Mouse (Mus musculus) midbrain, postnatal 0 days (tissue): ENCODE results near the gene A230050P20Rik. TPM values are rescaled to one million over a fixed set of nuclear protein-coding genes. Genes with fewer than 3 reads are reported as not detected.

ENCODE experiments used
- ATAC-seq: fragments of 200-750 bp; cut with Nextera tagmentation; 2 replicates; pipeline ENCODE4 v1.8.0; 2017; ENCODE audit warnings: moderate number of reproducible peaks, mild to moderate bottlenecking, moderate TSS enrichment, moderate library complexity; ENCODE audit not compliant: low FRiP score
- DNase-seq: peaks from one replicate; pipeline ENCODE4 v3.0.0-alpha.2; 2015; ENCODE audit warnings: low spot score
- H3K27ac ChIP-seq: fragments of 300-500 bp; sonication (generic); 2 replicates; pipeline ENCODE4 v1.5.1; 2014; ENCODE audit warnings: low read depth, mild to moderate bottlenecking, low read length, mixed read lengths
- H3K27me3 ChIP-seq: fragments of 300-500 bp; sonication (generic); 2 replicates; pipeline ENCODE4 v1.6.1; 2014; ENCODE audit warnings: low read length, control low read depth, mixed read lengths; ENCODE audit not compliant: insufficient read depth
- H3K36me3 ChIP-seq: fragments of 300-500 bp; sonication (generic); 2 replicates; pipeline ENCODE4 v1.6.1; 2014; ENCODE audit warnings: low read length, control low read depth, mixed read lengths; ENCODE audit not compliant: insufficient read depth
- H3K4me1 ChIP-seq: fragments of 300-500 bp; sonication (generic); 2 replicates; pipeline ENCODE4 v1.6.1; 2014; ENCODE audit warnings: mild to moderate bottlenecking, control low read depth, antibody characterized with exemption, low read length, mixed read lengths; ENCODE audit not compliant: insufficient read depth
- H3K4me2 ChIP-seq: fragments of 300-500 bp; sonication (generic); 2 replicates; pipeline ENCODE4 v1.6.1; 2014; ENCODE audit warnings: low read depth, mild to moderate bottlenecking, low read length, mixed read lengths; ENCODE audit not compliant: poor library complexity, severe bottlenecking
- H3K4me3 ChIP-seq: fragments of 300-500 bp; sonication (generic); 2 replicates; pipeline ENCODE4 v1.5.1; 2014; ENCODE audit warnings: low read depth, mild to moderate bottlenecking, low read length, moderate library complexity
- H3K9ac ChIP-seq: fragments of 300-500 bp; sonication (generic); replicated peaks from 2 replicates; pipeline ENCODE4 v1.6.1; 2014; ENCODE audit warnings: mild to moderate bottlenecking, low read length, moderate library complexity, mixed read lengths; ENCODE audit not compliant: poor library complexity, severe bottlenecking
- H3K9me3 ChIP-seq: fragments of 300-500 bp; sonication (generic); 2 replicates; pipeline ENCODE4 v1.6.1; 2016; ENCODE audit warnings: low read length, control low read depth
- CTCF ChIP-seq: IDR thresholded peaks from 2 replicates; pipeline ENCODE4 v1.5.1; 2016; ENCODE audit warnings: antibody characterized with exemption, mild to moderate bottlenecking
- WGBS: fragments of 180-500 bp; shearing (Covaris S2); extraction: QIAGEN DNeasy Blood & Tissue Kit; methylation state at CpG from one replicate; pipeline ENCODE4 v1.1.7; 2014; 5-methylcytosine and 5-hydroxymethylcytosine counted together
- polyA plus RNA-seq: library from polyadenylated mRNA; unstranded; fragments of >200 nt; fragmentation: Nextera tagmentation; extraction: Ambion mirVana; gene quantifications from 2 replicates; pipeline ENCODE4 v1.2.1, GENCODE M21; 2015
- total RNA-seq: library from RNA; depleted of rRNA; stranded (reverse); fragments of >200 nt; gene quantifications from 2 replicates; pipeline ENCODE4 v1.2.3, GENCODE M21; 2014

Gene A230050P20Rik
- total and polyA plus RNA-seq, 2 experiments from 2014 or later = 28.5 to 30.6 TPM

GRCm38 (mm10) chr9:20886563-20886962 lies 18.1 kb downstream of the A230050P20Rik start:
- H3K27me3 ChIP-seq = no peaks in the 10 kb centered on the region
- no peak overlapping the region for H3K4me2 ChIP-seq
- TF ChIP-seq CTCF = no peak
- ATAC-seq (no peak), DNase-seq (no peak)
- H3K36me3 ChIP-seq = peaks cover 15% of the 10 kb centered on the region
- peaks cover 3% of the 10 kb centered on the region; the same call in 1 of the 2 replicates for H3K4me1 ChIP-seq
- 95% methylated on average over 2 of the region's 2 CpGs for WGBS
- H3K9ac ChIP-seq = no peak overlapping the region
- H3K27ac ChIP-seq = no peak overlapping the region
- H3K9me3 ChIP-seq = no peaks in the 10 kb centered on the region
- no peak overlapping the region for H3K4me3 ChIP-seq

DNA sequence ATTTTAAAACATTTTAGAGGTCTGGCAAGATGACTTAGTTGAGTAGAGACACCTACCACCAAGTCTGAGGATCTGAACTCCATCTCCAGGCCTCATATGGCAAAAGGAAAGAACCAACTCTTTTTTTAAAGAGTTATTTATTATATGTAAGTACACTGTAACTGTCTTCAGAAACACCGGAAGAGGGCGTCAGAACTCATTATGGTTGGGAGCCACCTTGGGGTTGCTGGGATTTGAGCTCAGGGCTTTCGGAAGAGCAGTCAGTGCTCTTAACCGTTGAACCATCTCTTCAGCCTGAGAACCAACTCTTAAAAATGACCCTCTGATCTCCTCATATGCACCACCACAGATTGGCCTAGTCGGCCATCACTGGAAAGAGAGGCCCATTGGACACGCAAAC lies 18.7 kb downstream of the A230050P20Rik start:
- no peak for DNase-seq
- peak; percentile 8; the same call in 1 of the 2 replicates for TF ChIP-seq CTCF
- no peak overlapping the region for H3K9ac ChIP-seq
- H3K4me3 ChIP-seq = no peak overlapping the region
- no peak overlapping the region for H3K4me2 ChIP-seq
- peaks cover 21% of the 10 kb centered on the region for H3K36me3 ChIP-seq
- 90% methylated on average over 6 of the region's 6 CpGs for WGBS
- no peaks in the 10 kb centered on the region for H3K27me3 ChIP-seq
- peak overlapping the region; percentile 86 for H3K27ac ChIP-seq
- peaks cover 3% of the 10 kb centered on the region; the same call in 1 of the 2 replicates for H3K4me1 ChIP-seq
- no peak for ATAC-seq
- H3K9me3 ChIP-seq = no peaks in the 10 kb centered on the region

GRCm38 (mm10) chr9:20887704-20888385 lies 19.4 kb downstream of the A230050P20Rik start, which contains the start of gene Ppan:
TSS of gene Ppan (plus strand) at chr9:20888175.
- peak; percentile 33 for TF ChIP-seq CTCF
- H3K36me3 ChIP-seq = peaks cover 23% of the 10 kb centered on the region
- DNase-seq = peak; percentile 97
- peak within 1 kb of the TSS; percentile 84 for H3K9ac ChIP-seq
- H3K9me3 ChIP-seq = no peaks in the 10 kb centered on the region
- peak within 1 kb of the TSS; percentile 82 for H3K4me2 ChIP-seq
- peak; percentile 94 for ATAC-seq
- under 1% methylated on average over 42 of the region's 43 CpGs for WGBS
- no peaks in the 10 kb centered on the region for H3K27me3 ChIP-seq
- H3K4me1 ChIP-seq = peaks cover 3% of the 10 kb centered on the region; the same call in 1 of the 2 replicates
- H3K4me3 ChIP-seq = peak within 1 kb of the TSS; percentile 88
- H3K27ac ChIP-seq = peak within 1 kb of the TSS; percentile 86

DNA sequence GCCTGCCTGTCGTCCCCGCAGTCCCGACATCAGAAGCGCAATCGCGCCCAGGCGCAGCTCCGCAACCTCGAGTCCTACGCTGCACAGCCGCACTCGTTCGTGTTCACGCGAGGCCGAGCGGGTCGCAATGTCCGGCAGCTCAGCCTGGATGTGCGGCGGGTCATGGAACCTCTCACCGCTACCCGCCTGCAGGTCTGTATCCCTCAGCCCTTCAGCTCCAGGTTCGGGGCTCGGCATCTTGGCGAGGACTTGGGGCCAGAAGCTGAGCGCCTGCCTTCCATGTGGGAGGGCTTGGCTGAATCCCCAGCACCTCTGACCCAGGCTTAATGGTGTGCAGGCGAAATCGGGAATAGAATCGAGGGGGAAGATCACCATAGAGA lies 19.9 kb downstream of the A230050P20Rik start:
- Histone ChIP-seq H3K9ac (peak overlapping the region; percentile 84), H3K27ac (peak overlapping the region; percentile 86), H3K4me1 (peaks cover 3% of the 10 kb centered on the region; the same call in 1 of the 2 replicates), H3K9me3 (no peaks in the 10 kb centered on the region), H3K36me3 (peaks cover 28% of the 10 kb centered on the region), H3K27me3 (no peaks in the 10 kb centered on the region), H3K4me2 (peak overlapping the region; percentile 82), H3K4me3 (peak overlapping the region; percentile 88)
- TF ChIP-seq CTCF = no peak
- DNase-seq (no peak), ATAC-seq (peak; percentile 64)
- under 1% methylated on average over 30 of the region's 30 CpGs for WGBS

DNA sequence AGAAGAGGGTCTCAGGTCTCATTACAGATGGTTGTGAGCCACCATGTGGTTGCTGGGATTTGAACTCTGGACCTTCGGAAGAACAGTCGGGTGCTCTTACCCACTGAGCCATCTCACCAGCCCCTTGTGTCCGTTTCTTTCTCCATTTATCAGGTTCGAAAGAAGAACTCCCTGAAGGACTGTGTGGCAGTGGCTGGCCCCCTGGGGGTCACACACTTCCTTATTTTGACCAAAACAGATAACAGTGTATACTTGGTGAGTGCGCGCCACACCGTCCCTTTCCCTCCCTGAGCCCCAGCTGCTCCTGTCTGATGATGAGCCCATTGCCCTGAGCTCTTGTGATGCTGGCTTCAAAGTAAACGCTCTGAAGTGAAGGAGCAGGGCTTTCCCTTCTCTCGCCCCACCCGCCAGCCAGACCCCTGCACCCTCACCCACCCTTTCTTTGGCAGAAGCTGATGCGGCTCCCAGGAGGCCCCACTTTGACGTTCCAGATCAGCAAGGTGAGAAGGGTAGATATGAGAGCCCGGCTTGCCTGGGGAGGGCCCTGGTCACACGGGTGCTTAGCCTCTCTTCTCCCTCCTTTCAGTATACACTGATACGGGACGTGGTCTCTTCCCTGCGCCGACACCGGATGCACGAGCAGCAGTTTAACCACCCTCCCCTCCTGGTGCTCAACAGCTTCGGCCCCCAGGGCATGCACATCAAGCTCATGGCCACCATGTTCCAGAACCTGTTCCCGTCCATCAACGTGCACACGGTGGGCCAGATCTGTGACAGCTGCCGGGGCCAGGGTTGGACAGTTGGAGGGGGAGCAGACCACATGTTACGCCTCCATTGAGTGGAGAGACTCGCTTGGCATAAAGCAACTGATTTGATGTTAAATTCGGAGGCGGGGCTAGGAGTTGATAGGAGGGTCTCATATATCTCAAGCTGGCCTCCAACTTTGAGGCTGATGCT lies 21.0 kb downstream of the A230050P20Rik start:
- 91% methylated on average over 29 of the region's 29 CpGs for WGBS
- Histone ChIP-seq H3K27ac (no peak overlapping the region), H3K4me1 (peaks cover 3% of the 10 kb centered on the region; the same call in 1 of the 2 replicates), H3K4me3 (no peak overlapping the region), H3K9ac (no peak overlapping the region), H3K27me3 (no peaks in the 10 kb centered on the region), H3K36me3 (peaks cover 38% of the 10 kb centered on the region), H3K4me2 (peak overlapping the region; percentile 20; the same call in 1 of the 2 replicates), H3K9me3 (no peaks in the 10 kb centered on the region)
- ATAC-seq (no peak), DNase-seq (no peak)
- no peak for TF ChIP-seq CTCF
